25 mouse cellular contexts compared by ENCODE assay signal in genomic region chr2:167624368-167625075, GRCm38 (mm10). TPM values are rescaled to one million over a fixed set of nuclear protein-coding genes. Genes with fewer than 3 reads are reported as not detected.
DNase-seq lines count a peak whose midpoint lies in the region; ATAC-seq and TF ChIP-seq lines count a peak whose summit lies in the region.
"Had no signal": no experiment of that assay in that cellular context is flagged by ENCODE, and none has a peak within 500 bp of the region (broad histone marks: within the 10 kb centered on the region; RNA-seq: fewer than 3 reads in every experiment).

No protein-coding gene starts in this region.

- peak; percentile 59 for ATAC-seq in forebrain, postnatal 0 days
- ATAC-seq in forebrain, embryonic 13.5 days, result no peak
- peak; percentile 48; the same call in 1 of the 2 replicates for ATAC-seq in hindbrain, postnatal 0 days
- ATAC-seq in hindbrain, embryonic 12.5 days (ENCODE audit: low FRiP score), result no peak
- no peak for ATAC-seq in lung, embryonic 15.5 days (ENCODE audit: borderline replicate concordance, extremely low read depth, low FRiP score, low TSS enrichment)
- ATAC-seq: activated CD4-positive, CD25-positive, alpha-beta regulatory T cell, adult 4 months had no signal

- no peak overlapping the region; the same call in 1 of the 2 replicates for H3K27ac ChIP-seq in forebrain, postnatal 0 days (ENCODE audit: low read depth, low read length)
- no peak overlapping the region for H3K27ac ChIP-seq in forebrain, embryonic 13.5 days
- H3K27ac ChIP-seq in hindbrain, postnatal 0 days, result peak overlapping the region; percentile 32; the same call in 1 of the 2 replicates
- no peak overlapping the region for H3K27ac ChIP-seq in hindbrain, embryonic 12.5 days
- 0 out of 2 replicates have a peak overlapping the region, but pooled peaks have one; percentile 3 for H3K27ac ChIP-seq in lung, embryonic 15.5 days
- no peak overlapping the region for H3K27ac ChIP-seq in ES-E14 (ENCODE audit: insufficient read depth, low read depth, low read length, poor library complexity, severe bottlenecking)
- H3K27ac ChIP-seq: hindbrain, embryonic 14.5 days; kidney, embryonic 15.5 days; limb, embryonic 13.5 days; macrophage; neural tube, embryonic 15.5 days had no signal

- in situ Hi-C loops in ES-E14 (cut with MboI; ENCODE audit: low sequenced_read_pairs in 2 of 2, unreplicated experiment in 2 of 2), result no loop called here

- H3K9me3 ChIP-seq in forebrain, postnatal 0 days (ENCODE audit: low read length), result no peaks in the 10 kb centered on the region
- no peaks in the 10 kb centered on the region for H3K9me3 ChIP-seq in forebrain, embryonic 13.5 days (replicated peaks)
- no peaks in the 10 kb centered on the region for H3K9me3 ChIP-seq in hindbrain, postnatal 0 days (ENCODE audit: low read length)
- H3K9me3 ChIP-seq in hindbrain, embryonic 12.5 days (replicated peaks), result no peaks in the 10 kb centered on the region
- H3K9me3 ChIP-seq in lung, embryonic 15.5 days, result no peaks in the 10 kb centered on the region
- H3K9me3 ChIP-seq in ES-E14 (ENCODE audit: control insufficient read depth, insufficient read depth, low read depth, low read length), result no peaks in the 10 kb centered on the region
- H3K9me3 ChIP-seq: kidney, embryonic 15.5 days; limb, embryonic 13.5 days; neural tube, embryonic 15.5 days had no signal

- no peak overlapping the region for H3K4me3 ChIP-seq in forebrain, postnatal 0 days (ENCODE audit: low read depth, low read length)
- H3K4me3 ChIP-seq in forebrain, embryonic 13.5 days, result no peak overlapping the region
- no peak overlapping the region for H3K4me3 ChIP-seq in hindbrain, postnatal 0 days (ENCODE audit: low read length)
- no peak overlapping the region for H3K4me3 ChIP-seq in hindbrain, embryonic 12.5 days
- no peak overlapping the region for H3K4me3 ChIP-seq in lung, embryonic 15.5 days
- H3K4me3 ChIP-seq in lung, adult 2 months (replicated peaks; ENCODE audit: extremely low read depth, low read depth, low read length), result no peak overlapping the region
- no peak overlapping the region for H3K4me3 ChIP-seq in ES-E14 (ENCODE audit: insufficient read depth in 1 of 2, low read depth in 1 of 2, low read length in 2 of 2, poor library complexity in 1 of 2, severe bottlenecking in 1 of 2)
- H3K4me3 ChIP-seq: kidney, embryonic 15.5 days; limb, embryonic 13.5 days; neural tube, embryonic 15.5 days had no signal

- H3K9ac ChIP-seq in forebrain, postnatal 0 days, result no peak overlapping the region
- no peak overlapping the region for H3K9ac ChIP-seq in forebrain, embryonic 13.5 days
- H3K9ac ChIP-seq in hindbrain, postnatal 0 days (replicated peaks; ENCODE audit: low read length), result no peak overlapping the region
- H3K9ac ChIP-seq in hindbrain, embryonic 12.5 days, result no peak overlapping the region
- H3K9ac ChIP-seq in lung, embryonic 15.5 days, result no peak overlapping the region
- no peak overlapping the region for H3K9ac ChIP-seq in ES-E14 (ENCODE audit: insufficient read depth, low read depth, low read length, poor library complexity, severe bottlenecking)
- H3K9ac ChIP-seq: hindbrain, embryonic 14.5 days; kidney, embryonic 15.5 days; limb, embryonic 13.5 days; neural tube, embryonic 15.5 days had no signal

- peak; percentile 12 for DNase-seq in forebrain, postnatal 0 days
- no peak for DNase-seq in hindbrain, postnatal 0 days (ENCODE audit: low spot score)
- no peak for DNase-seq in lung, adult 2 months
- DNase-seq in ES-E14 (ENCODE audit: low read depth, low spot score), result no peak
- DNase-seq in cerebellum, adult 8-10 months, result no peak
- DNase-seq: adrenal gland, adult 2 months; cerebellum, adult 9-10 months; cerebellum, postnatal 36 days; gastrocnemius, postnatal 36 days; heart, postnatal 36 days; kidney, adult 18-20 months; kidney, postnatal 25 days; lung, postnatal 10 days; midbrain, embryonic 14.5 days; thymus, postnatal 4 days had no signal

- H3K36me3 ChIP-seq in forebrain, postnatal 0 days (ENCODE audit: insufficient read depth), result peaks cover 9% of the 10 kb centered on the region; the same call in 1 of the 2 replicates
- peaks cover 15% of the 10 kb centered on the region for H3K36me3 ChIP-seq in forebrain, embryonic 13.5 days (ENCODE audit: poor library complexity, severe bottlenecking)
- no peaks in the 10 kb centered on the region; the same call in 1 of the 2 replicates for H3K36me3 ChIP-seq in hindbrain, postnatal 0 days (ENCODE audit: insufficient read depth, low read length)
- H3K36me3 ChIP-seq in hindbrain, embryonic 12.5 days, result 0 out of 2 replicates have a peak, but pooled peaks cover 11% of the 10 kb centered on the region
- H3K36me3 ChIP-seq in lung, embryonic 15.5 days, result 0 out of 2 replicates have a peak, but pooled peaks cover 5% of the 10 kb centered on the region
- peaks cover 35% of the 10 kb centered on the region; the same call in 1 of the 2 replicates for H3K36me3 ChIP-seq in ES-E14 (ENCODE audit: control insufficient read depth, insufficient read depth, low read length, poor library complexity, severe bottlenecking)

- H3K4me1 ChIP-seq in forebrain, postnatal 0 days (ENCODE audit: insufficient read depth), result no peaks in the 10 kb centered on the region
- H3K4me1 ChIP-seq in forebrain, embryonic 13.5 days, result peaks cover 34% of the 10 kb centered on the region
- H3K4me1 ChIP-seq in hindbrain, postnatal 0 days (ENCODE audit: insufficient read depth, low read length), result peaks cover 6% of the 10 kb centered on the region
- peaks cover 31% of the 10 kb centered on the region for H3K4me1 ChIP-seq in hindbrain, embryonic 12.5 days
- H3K4me1 ChIP-seq in lung, embryonic 15.5 days, result peaks cover 23% of the 10 kb centered on the region
- H3K4me1 ChIP-seq in lung, adult 2 months (ENCODE audit: control insufficient read depth, insufficient read depth, low read length), result peaks cover 33% of the 10 kb centered on the region
- peaks cover 0 to 28% of the 10 kb centered on the region in 2 experiments; a peak in 2 of 4 replicates for H3K4me1 ChIP-seq in ES-E14 (ENCODE audit: control insufficient read depth in 2 of 2, insufficient read depth in 2 of 2, low read length in 2 of 2, poor library complexity in 1 of 2)

- no peak overlapping the region for H3K4me2 ChIP-seq in forebrain, postnatal 0 days (ENCODE audit: low read depth)
- no peak overlapping the region for H3K4me2 ChIP-seq in forebrain, embryonic 13.5 days
- no peak overlapping the region for H3K4me2 ChIP-seq in hindbrain, postnatal 0 days (ENCODE audit: low read depth, low read length)
- no peak overlapping the region for H3K4me2 ChIP-seq in hindbrain, embryonic 12.5 days (replicated peaks)
- no peak overlapping the region for H3K4me2 ChIP-seq in lung, embryonic 15.5 days
- H3K4me2 ChIP-seq: hindbrain, embryonic 14.5 days; kidney, embryonic 15.5 days; limb, embryonic 13.5 days; neural tube, embryonic 15.5 days had no signal

- no peaks in the 10 kb centered on the region for H3K27me3 ChIP-seq in forebrain, postnatal 0 days (ENCODE audit: insufficient read depth, low read length)
- no peaks in the 10 kb centered on the region for H3K27me3 ChIP-seq in forebrain, embryonic 13.5 days
- no peaks in the 10 kb centered on the region for H3K27me3 ChIP-seq in hindbrain, postnatal 0 days (ENCODE audit: insufficient read depth, low read length)
- no peaks in the 10 kb centered on the region for H3K27me3 ChIP-seq in hindbrain, embryonic 12.5 days
- H3K27me3 ChIP-seq in lung, embryonic 15.5 days, result no peaks in the 10 kb centered on the region
- H3K27me3 ChIP-seq: kidney, embryonic 15.5 days; limb, embryonic 13.5 days; neural tube, embryonic 15.5 days had no signal

- no peak for TF ChIP-seq POLR2A in lung, adult 2 months (IDR thresholded peaks at IDR 0.05; ENCODE audit: borderline replicate concordance, extremely low read depth, low read depth, low read length)

- 70% methylated on average over 6 of the region's 6 CpGs for WGBS in forebrain, postnatal 0 days
- WGBS in forebrain, embryonic 13.5 days, result 90% methylated on average over 6 of the region's 6 CpGs
- WGBS in hindbrain, postnatal 0 days, result 79% methylated on average over 6 of the region's 6 CpGs
- 91% methylated on average over 5 of the region's 6 CpGs for WGBS in hindbrain, embryonic 12.5 days
- WGBS in lung, embryonic 15.5 days, result 80% methylated on average over 5 of the region's 6 CpGs
- 76% methylated on average over 5 of the region's 6 CpGs for WGBS in lung, adult 2 months

- TF ChIP-seq CTCF in forebrain, postnatal 0 days (IDR thresholded peaks at IDR 0.05; ENCODE audit: low read depth), result no peak
- TF ChIP-seq CTCF in hindbrain, postnatal 0 days (IDR thresholded peaks at IDR 0.05; ENCODE audit: low read depth), result no peak
- no peak for TF ChIP-seq CTCF in lung, adult 2 months (IDR thresholded peaks at IDR 0.05; ENCODE audit: insufficient read depth, low read length)

TF ChIP-seq in ES-E14, 5 proteins besides CTCF, POLR2A, EP300 and RAD21:
- TF ChIP-seq ZNF384 (IDR thresholded peaks at IDR 0.05; ENCODE audit: low read depth, low read length), result peak; percentile 81
- TF ChIP-seq MAFK (IDR thresholded peaks at IDR 0.05; ENCODE audit: insufficient read depth, low read depth, low read length), result no peak

RNA-seq across cellular contexts. Expression of gene Ube2v1, which starts 7.4 kb away (rescaled TPM):
- total RNA-seq in forebrain, postnatal 0 days (2014; rRNA removed), result 161 TPM in 2 replicates
- 328 and 369 TPM in 2 replicates for polyA plus RNA-seq in forebrain, postnatal 0 days (2015; fragmentation: Nextera tagmentation; extraction: Ambion mirVana)
- 278 and 309 TPM in 2 replicates for polyA plus RNA-seq in forebrain, embryonic 13.5 days (2015; fragmentation: Nextera tagmentation; extraction: Ambion mirVana)
- total RNA-seq in hindbrain, postnatal 0 days (2014; rRNA removed), result 209 and 247 TPM in 2 replicates
- 380 and 384 TPM in 2 replicates for polyA plus RNA-seq in hindbrain, postnatal 0 days (2015; fragmentation: Nextera tagmentation; extraction: Ambion mirVana)
- polyA plus RNA-seq in hindbrain, embryonic 12.5 days (2016; fragmentation: Nextera tagmentation; extraction: Ambion mirVana), result 290 and 291 TPM in 2 replicates
- 280 and 282 TPM in 2 replicates for polyA plus RNA-seq in lung, embryonic 15.5 days (2015; fragmentation: Nextera tagmentation; extraction: Ambion mirVana)
- 102 and 135 TPM in 2 replicates for polyA plus RNA-seq in lung, adult 2 months (2012; rRNA removed)
- total RNA-seq in ES-E14 (2012; rRNA removed), result 68.2 and 115 TPM in 2 replicates

RNA-seq across cellular contexts. Expression of gene Gm20431, which starts 36.8 kb away (rescaled TPM):
- not detected in 2 replicates for total RNA-seq in forebrain, postnatal 0 days (2014; rRNA removed)
- 7.5 and 9.7 TPM in 2 replicates for polyA plus RNA-seq in forebrain, postnatal 0 days (2015; fragmentation: Nextera tagmentation; extraction: Ambion mirVana)
- polyA plus RNA-seq in forebrain, embryonic 13.5 days (2015; fragmentation: Nextera tagmentation; extraction: Ambion mirVana), result 5.5 and 8.2 TPM in 2 replicates
- 7.5 and 10.7 TPM in 2 replicates for total RNA-seq in hindbrain, postnatal 0 days (2014; rRNA removed)
- 7.2 and 9.8 TPM in 2 replicates for polyA plus RNA-seq in hindbrain, postnatal 0 days (2015; fragmentation: Nextera tagmentation; extraction: Ambion mirVana)
- polyA plus RNA-seq in hindbrain, embryonic 12.5 days (2016; fragmentation: Nextera tagmentation; extraction: Ambion mirVana), result 16.9 and 18.8 TPM in 2 replicates
- polyA plus RNA-seq in lung, embryonic 15.5 days (2015; fragmentation: Nextera tagmentation; extraction: Ambion mirVana), result 3.2 and 3.5 TPM in 2 replicates
- polyA plus RNA-seq in lung, adult 2 months (2012; rRNA removed), result 11.3 and 11.6 TPM in 2 replicates
- 21.9 and 37.4 TPM in 2 replicates for total RNA-seq in ES-E14 (2012; rRNA removed)
- polyA plus RNA-seq: activated CD4-positive, CD25-positive, alpha-beta regulatory T cell, adult 4 months; liver, embryonic 16.5 days; macrophage had no signal

Comparison
In these comparisons a context has a peak if more than half of its experiments do, and no peak if none do; other contexts are left out.
1. ATAC-seq: peak in forebrain, postnatal 0 days (single experiment) and hindbrain, postnatal 0 days (single experiment); none in forebrain, embryonic 13.5 days (single experiment), hindbrain, embryonic 12.5 days (single experiment) and lung, embryonic 15.5 days (single experiment).
2. H3K27ac ChIP-seq: peak in hindbrain, postnatal 0 days (single experiment) and lung, embryonic 15.5 days (single experiment); none in forebrain, postnatal 0 days (single experiment), forebrain, embryonic 13.5 days (single experiment), hindbrain, embryonic 12.5 days (single experiment) and ES-E14 (single experiment).